Mouse (Mus musculus): Measurements from ENCODE around the gene Akap11. TPM values are rescaled to one million over a fixed set of nuclear protein-coding genes. Genes with fewer than 3 reads are reported as not detected.

The Akap11 gene
- polyA plus RNA-seq, 1 experiment: 11.4 TPM

DNA sequence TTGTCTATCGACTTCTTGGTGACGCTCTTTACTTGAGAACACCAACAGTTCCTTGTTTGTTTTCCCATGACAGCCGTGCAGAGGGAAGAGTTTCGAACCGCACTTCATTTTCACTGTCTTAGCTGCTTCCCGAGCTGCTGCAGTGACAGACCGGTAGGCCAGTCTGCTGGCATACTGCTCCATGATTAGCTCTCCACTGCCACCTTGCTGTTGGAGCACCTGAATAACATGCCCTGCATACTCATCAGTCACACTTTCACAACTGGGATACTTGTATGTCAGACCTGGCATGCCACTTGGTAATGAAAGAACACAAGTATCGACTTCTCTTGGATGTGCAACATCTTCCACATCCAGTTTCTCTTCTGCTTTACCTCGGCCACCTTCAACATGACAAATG is 25.9 kb downstream of the Akap11 start:
- no peak overlapping the region for H3ac ChIP-seq (ENCODE audit: control insufficient read depth, insufficient read length)
- TF ChIP-seq CEBPB (IDR thresholded peaks at IDR 0.05; ENCODE audit: insufficient read depth, poor library complexity, severe bottlenecking): no peak
- no peaks in the 10 kb centered on the region for H3K79me2 ChIP-seq (ENCODE audit: control insufficient read depth, insufficient read depth)
- no peaks in the 10 kb centered on the region for H3K27me3 ChIP-seq (ENCODE audit: control insufficient read depth, insufficient read depth, insufficient read length)
- H3K4me2 ChIP-seq (ENCODE audit: low read depth): no peak overlapping the region
- H3K36me3 ChIP-seq (ENCODE audit: control insufficient read depth, insufficient read depth): peaks cover 80% of the 10 kb centered on the region
- H3K4me3 ChIP-seq: no peak overlapping the region

DNA sequence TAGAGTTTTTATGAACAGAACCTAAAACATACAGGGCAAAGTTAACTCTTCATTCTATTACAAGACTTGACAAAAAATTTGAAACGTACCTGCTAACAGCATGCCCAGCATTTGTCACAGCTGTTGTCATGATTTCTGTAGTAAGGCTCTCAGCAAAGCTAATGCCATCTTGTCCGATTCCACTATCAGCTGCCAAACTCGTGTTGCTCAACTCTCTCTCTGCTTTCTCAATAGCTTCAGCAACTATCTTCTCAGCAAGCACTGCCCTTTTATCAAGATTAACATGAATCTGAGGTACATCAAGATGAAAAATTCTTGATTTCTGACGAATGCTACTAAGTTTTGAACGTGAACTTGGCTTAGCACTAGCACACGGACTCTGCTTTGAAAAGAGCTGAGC is 26.8 kb downstream of the Akap11 start:
- no peaks in the 10 kb centered on the region for H3K79me2 ChIP-seq (ENCODE audit: control insufficient read depth, insufficient read depth)
- peaks cover 77% of the 10 kb centered on the region for H3K36me3 ChIP-seq (ENCODE audit: control insufficient read depth, insufficient read depth)
- no peak overlapping the region for H3ac ChIP-seq (ENCODE audit: control insufficient read depth, insufficient read length)
- TF ChIP-seq REST (IDR thresholded peaks at IDR 0.05; ENCODE audit: insufficient read depth, insufficient read length): no peak
- no peak for TF ChIP-seq POLR2A (IDR thresholded peaks at IDR 0.05; ENCODE audit: insufficient read length, low read depth)
- TF ChIP-seq USF1 (IDR thresholded peaks at IDR 0.05; ENCODE audit: low read depth): no peak
- TF ChIP-seq SRF (IDR thresholded peaks at IDR 0.05; ENCODE audit: control insufficient read depth, insufficient read length, low read depth): no peak
- TF ChIP-seq POLR2AphosphoS2 (IDR thresholded peaks at IDR 0.05; ENCODE audit: insufficient read length, low read depth): no peak
- TF ChIP-seq E2F4 (IDR thresholded peaks at IDR 0.05; ENCODE audit: insufficient read depth): no peak
- H3K4me2 ChIP-seq (ENCODE audit: low read depth): no peak overlapping the region
- H3K27me3 ChIP-seq (ENCODE audit: control insufficient read depth, insufficient read depth, insufficient read length): no peaks in the 10 kb centered on the region
- H3K4me3 ChIP-seq: no peak overlapping the region

DNA sequence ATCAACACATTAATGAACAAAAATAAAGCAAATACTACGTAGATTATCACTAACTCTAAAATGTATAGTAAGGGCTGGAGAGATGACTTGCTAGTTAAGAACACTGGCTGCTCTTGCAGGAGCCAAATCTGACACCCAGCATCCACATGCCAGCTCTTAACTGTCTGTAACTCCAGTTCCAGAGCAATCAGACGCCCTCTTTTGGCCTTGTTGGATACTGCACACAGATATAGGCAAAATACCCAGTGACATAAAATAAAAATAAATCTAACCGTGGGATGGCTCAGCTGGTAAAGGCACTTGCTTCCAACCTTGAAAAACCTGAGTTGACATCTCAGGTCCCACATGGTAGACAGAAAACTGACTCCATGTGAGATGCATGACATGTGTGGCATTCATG is 36.0 kb downstream of the Akap11 start:
- no peak overlapping the region for H3ac ChIP-seq (ENCODE audit: control insufficient read depth, insufficient read length)
- no peak for TF ChIP-seq POLR2A (IDR thresholded peaks at IDR 0.05; ENCODE audit: insufficient read length, low read depth)
- TF ChIP-seq TCF3 (IDR thresholded peaks at IDR 0.05; ENCODE audit: insufficient read length, low read depth): no peak
- TF ChIP-seq SRF (IDR thresholded peaks at IDR 0.05; ENCODE audit: control insufficient read depth, insufficient read length, low read depth): no peak
- no peak for TF ChIP-seq E2F4 (IDR thresholded peaks at IDR 0.05; ENCODE audit: insufficient read depth)
- TF ChIP-seq REST (IDR thresholded peaks at IDR 0.05; ENCODE audit: insufficient read depth, insufficient read length): no peak
- TF ChIP-seq TCF12 (IDR thresholded peaks at IDR 0.05; ENCODE audit: insufficient read depth, poor library complexity, severe bottlenecking): no peak
- TF ChIP-seq MAX (IDR thresholded peaks at IDR 0.05; ENCODE audit: low read depth): no peak
- no peak for TF ChIP-seq USF1 (IDR thresholded peaks at IDR 0.05; ENCODE audit: low read depth)
- TF ChIP-seq CEBPB (IDR thresholded peaks at IDR 0.05; ENCODE audit: insufficient read depth, poor library complexity, severe bottlenecking): no peak
- no peak for TF ChIP-seq MYOD1 (IDR thresholded peaks at IDR 0.05; ENCODE audit: control insufficient read depth in 1 of 3, insufficient read length in 2 of 3, low read depth in 2 of 3)
- no peak for TF ChIP-seq POLR2AphosphoS2 (IDR thresholded peaks at IDR 0.05; ENCODE audit: insufficient read length, low read depth)
- TF ChIP-seq MYOG (IDR thresholded peaks at IDR 0.05; ENCODE audit: control insufficient read depth in 1 of 3, insufficient read depth in 1 of 3, insufficient read length in 2 of 3, low read depth in 2 of 3): no peak
- no peaks in the 10 kb centered on the region for H3K79me2 ChIP-seq (ENCODE audit: control insufficient read depth, insufficient read depth)
- no peaks in the 10 kb centered on the region for H3K27me3 ChIP-seq (ENCODE audit: control insufficient read depth, insufficient read depth, insufficient read length)
- H3K36me3 ChIP-seq (ENCODE audit: control insufficient read depth, insufficient read depth): peaks cover 73% of the 10 kb centered on the region
- no peak overlapping the region for H3K4me3 ChIP-seq
- no peak overlapping the region for H3K4me2 ChIP-seq (ENCODE audit: low read depth)

DNA sequence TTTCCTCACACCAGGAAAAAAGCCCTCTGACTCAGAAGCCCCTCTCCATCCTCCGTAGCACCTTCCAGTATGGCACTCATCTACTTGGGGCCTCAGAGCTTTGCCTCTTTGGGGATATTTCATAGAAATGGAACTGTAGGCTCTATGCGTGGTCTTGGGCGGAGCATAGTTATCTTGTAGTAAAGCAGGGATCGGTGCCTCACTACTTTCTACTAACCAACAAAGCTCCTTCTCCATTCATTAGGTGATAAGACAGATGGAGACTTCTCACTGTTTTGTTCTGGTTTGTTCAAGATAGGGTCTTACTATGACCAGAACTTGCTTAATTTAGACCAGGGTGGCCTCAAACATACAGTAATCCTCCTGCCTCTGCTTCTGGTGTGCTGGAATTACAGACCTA is 39.9 kb downstream of the Akap11 start:
- H3K79me2 ChIP-seq (ENCODE audit: control insufficient read depth, insufficient read depth): no peaks in the 10 kb centered on the region
- H3ac ChIP-seq (ENCODE audit: control insufficient read depth, insufficient read length): no peak overlapping the region
- no peak overlapping the region for H3K4me2 ChIP-seq (ENCODE audit: low read depth)
- H3K4me3 ChIP-seq: no peak overlapping the region
- TF ChIP-seq SRF (IDR thresholded peaks at IDR 0.05; ENCODE audit: control insufficient read depth, insufficient read length, low read depth): no peak
- TF ChIP-seq CEBPB (IDR thresholded peaks at IDR 0.05; ENCODE audit: insufficient read depth, poor library complexity, severe bottlenecking): no peak
- peaks cover 64% of the 10 kb centered on the region for H3K36me3 ChIP-seq (ENCODE audit: control insufficient read depth, insufficient read depth)
- H3K27me3 ChIP-seq (ENCODE audit: control insufficient read depth, insufficient read depth, insufficient read length): no peaks in the 10 kb centered on the region

GRCm38 (mm10) chr14:78495241-78495640 is 41.4 kb downstream of the Akap11 start:
- no peaks in the 10 kb centered on the region for H3K27me3 ChIP-seq (ENCODE audit: control insufficient read depth, insufficient read depth, insufficient read length)
- no peak overlapping the region for H3ac ChIP-seq (ENCODE audit: control insufficient read depth, insufficient read length)
- no peak overlapping the region for H3K4me3 ChIP-seq
- TF ChIP-seq E2F4 (IDR thresholded peaks at IDR 0.05; ENCODE audit: insufficient read depth) (no peak), REST (IDR thresholded peaks at IDR 0.05; ENCODE audit: insufficient read depth, insufficient read length) (no peak), CEBPB (IDR thresholded peaks at IDR 0.05; ENCODE audit: insufficient read depth, poor library complexity, severe bottlenecking) (no peak), POLR2A (IDR thresholded peaks at IDR 0.05; ENCODE audit: insufficient read length, low read depth) (no peak), SRF (IDR thresholded peaks at IDR 0.05; ENCODE audit: control insufficient read depth, insufficient read length, low read depth) (no peak), TCF12 (IDR thresholded peaks at IDR 0.05; ENCODE audit: insufficient read depth, poor library complexity, severe bottlenecking) (no peak), MAX (IDR thresholded peaks at IDR 0.05; ENCODE audit: low read depth) (no peak), MYOG (IDR thresholded peaks at IDR 0.05; ENCODE audit: control insufficient read depth in 1 of 3, insufficient read depth in 1 of 3, insufficient read length in 2 of 3, low read depth in 2 of 3) (no peak), POLR2AphosphoS2 (IDR thresholded peaks at IDR 0.05; ENCODE audit: insufficient read length, low read depth) (no peak), USF1 (IDR thresholded peaks at IDR 0.05; ENCODE audit: low read depth) (no peak), TCF3 (IDR thresholded peaks at IDR 0.05; ENCODE audit: insufficient read length, low read depth) (no peak), MYOD1 (IDR thresholded peaks at IDR 0.05; ENCODE audit: control insufficient read depth in 1 of 3, insufficient read length in 2 of 3, low read depth in 2 of 3) (no peak)
- H3K4me2 ChIP-seq (ENCODE audit: low read depth): no peak overlapping the region
- H3K79me2 ChIP-seq (ENCODE audit: control insufficient read depth, insufficient read depth): no peaks in the 10 kb centered on the region
- peaks cover 58% of the 10 kb centered on the region for H3K36me3 ChIP-seq (ENCODE audit: control insufficient read depth, insufficient read depth)
